In genomic region chr11:118512257-118512910, GRCm38 (mm10) we compare ENCODE assay signal across 8 mouse cellular contexts. TPM values are rescaled to one million over a fixed set of nuclear protein-coding genes. Genes with fewer than 3 reads are reported as not detected.
DNase-seq lines count a peak whose midpoint lies in the region; ATAC-seq and TF ChIP-seq lines count a peak whose summit lies in the region.

No protein-coding gene starts in this region.

- no peaks in the 10 kb centered on the region for H3K79me2 ChIP-seq in CH12.LX (replicated peaks; ENCODE audit: control insufficient read depth, extremely low read depth, insufficient read depth, poor library complexity, severe bottlenecking)

- no peak for TF ChIP-seq POLR2A in CH12.LX (IDR thresholded peaks at IDR 0.05; ENCODE audit: low read depth, low read length)
- no peak for TF ChIP-seq POLR2A in limb, embryonic 14.5 days (IDR thresholded peaks at IDR 0.05; ENCODE audit: borderline replicate concordance, extremely low read depth, insufficient read depth, insufficient read length)

- in situ Hi-C loops in CH12.LX (cut with MboI; ENCODE audit: low pct_ligation_motif_present, low pct_unique_long_range_greater_than_20kb, low sequenced_read_pairs) = no loop called here

- no peak for DNase-seq in heart, adult 9 months (ENCODE audit: low spot score in 2 of 2)
- no peak for DNase-seq in CH12.LX (ENCODE audit: extremely low read depth)
- peak; percentile 15 for DNase-seq in limb, embryonic 14.5 days (ENCODE audit: low spot score)
- no peak for DNase-seq in frontal cortex, postnatal 14 days (ENCODE audit: low spot score in 2 of 2)
- DNase-seq in adrenal gland, adult 2 months = no peak
- no peak for DNase-seq in left cerebral cortex, postnatal 4 days

- peaks cover 61% of the 10 kb centered on the region for H3K27me3 ChIP-seq in heart, embryonic 15.5 days
- H3K27me3 ChIP-seq in CH12.LX (replicated peaks) = peaks cover 98% of the 10 kb centered on the region
- H3K27me3 ChIP-seq in forebrain, embryonic 16.5 days (replicated peaks; ENCODE audit: control insufficient read depth, insufficient read depth, low read length) = no peaks in the 10 kb centered on the region
- H3K27me3 ChIP-seq in limb, embryonic 14.5 days (ENCODE audit: control insufficient read depth, insufficient read depth, low read length) = no peaks in the 10 kb centered on the region

- dilution Hi-C loops in CH12.LX (cut with MboI; ENCODE audit: extremely low pct_ligation_motif_present, extremely low pct_unique_long_range_greater_than_20kb, low sequenced_read_pairs) = no loop called here

- TF ChIP-seq RAD21 in CH12.LX (IDR thresholded peaks at IDR 0.05; ENCODE audit: low read depth, low read length) = no peak

- 0 out of 2 replicates have a peak, but pooled peaks have one; percentile 15 for ATAC-seq in heart, embryonic 15.5 days (replicated peaks; ENCODE audit: insufficient number of reproducible peaks, insufficient read depth, low FRiP score, low read depth)
- peak; percentile 65 for ATAC-seq in forebrain, embryonic 16.5 days
- peak; percentile 76 for ATAC-seq in limb, embryonic 14.5 days (ENCODE audit: low FRiP score, low read depth)

- H3K27ac ChIP-seq in heart, embryonic 15.5 days = no peak overlapping the region
- no peak overlapping the region for H3K27ac ChIP-seq in CH12.LX (ENCODE audit: insufficient read depth, low read depth)
- H3K27ac ChIP-seq in forebrain, embryonic 16.5 days (ENCODE audit: low read length) = no peak overlapping the region; the same call in 1 of the 2 replicates
- no peak overlapping the region for H3K27ac ChIP-seq in limb, embryonic 14.5 days (replicated peaks; ENCODE audit: low read depth, low read length)

- no peak for TF ChIP-seq CTCF in CH12.LX (conservative IDR thresholded peaks at IDR 0.05 in 1 of 2, IDR thresholded peaks at IDR 0.05 in 1 of 2; ENCODE audit: low read depth in 2 of 2, low read length in 2 of 2)

- WGBS in heart, embryonic 15.5 days = 48% methylated on average over 15 of the region's 15 CpGs
- WGBS in forebrain, embryonic 16.5 days = 37% methylated on average over 14 of the region's 15 CpGs
- WGBS in limb, embryonic 14.5 days = 46% methylated on average over 14 of the region's 15 CpGs

- H3K36me3 ChIP-seq in heart, embryonic 15.5 days = no peaks in the 10 kb centered on the region
- no peaks in the 10 kb centered on the region for H3K36me3 ChIP-seq in CH12.LX (replicated peaks in 1 of 2; ENCODE audit: control insufficient read depth in 1 of 2, insufficient read depth in 1 of 2, low read length in 1 of 2)
- no peaks in the 10 kb centered on the region for H3K36me3 ChIP-seq in forebrain, embryonic 16.5 days (ENCODE audit: control insufficient read depth, insufficient read depth)
- H3K36me3 ChIP-seq in limb, embryonic 14.5 days (ENCODE audit: control insufficient read depth, insufficient read depth, low read length) = no peaks in the 10 kb centered on the region

- no peaks in the 10 kb centered on the region for H3K9me3 ChIP-seq in heart, embryonic 15.5 days (replicated peaks)
- no peaks in the 10 kb centered on the region for H3K9me3 ChIP-seq in CH12.LX (replicated peaks; ENCODE audit: low read length)
- H3K9me3 ChIP-seq in forebrain, embryonic 16.5 days (ENCODE audit: control insufficient read depth, low read length) = no peaks in the 10 kb centered on the region
- no peaks in the 10 kb centered on the region for H3K9me3 ChIP-seq in limb, embryonic 14.5 days (ENCODE audit: control insufficient read depth, low read length)

- intact Hi-C loops in left cerebral cortex, postnatal 4 days (cut with DNase I) = no loop called here

- H3K4me1 ChIP-seq in heart, embryonic 15.5 days (replicated peaks) = peaks cover 8% of the 10 kb centered on the region; the same call in 1 of the 2 replicates
- no peaks in the 10 kb centered on the region for H3K4me1 ChIP-seq in CH12.LX (ENCODE audit: control insufficient read depth in 1 of 2, insufficient read depth in 2 of 2)
- peaks cover 17% of the 10 kb centered on the region for H3K4me1 ChIP-seq in forebrain, embryonic 16.5 days (replicated peaks; ENCODE audit: control insufficient read depth, insufficient read depth, low read length)
- peaks cover 16% of the 10 kb centered on the region for H3K4me1 ChIP-seq in limb, embryonic 14.5 days (ENCODE audit: control insufficient read depth, insufficient read depth, low read length)

- no peak for TF ChIP-seq EP300 in CH12.LX (IDR thresholded peaks at IDR 0.05; ENCODE audit: low read length)

- no peak overlapping the region for H3K4me2 ChIP-seq in heart, embryonic 15.5 days
- H3K4me2 ChIP-seq in CH12.LX (ENCODE audit: insufficient read depth, low read depth, poor library complexity, severe bottlenecking) = no peak overlapping the region
- no peak overlapping the region for H3K4me2 ChIP-seq in forebrain, embryonic 16.5 days (ENCODE audit: low read length)
- no peak overlapping the region; the same call in 1 of the 2 replicates for H3K4me2 ChIP-seq in limb, embryonic 14.5 days (replicated peaks; ENCODE audit: low read depth, low read length, severe bottlenecking)

- H3K9ac ChIP-seq in heart, embryonic 15.5 days = no peak overlapping the region
- H3K9ac ChIP-seq in CH12.LX (ENCODE audit: insufficient read depth, low read depth) = no peak overlapping the region
- H3K9ac ChIP-seq in forebrain, embryonic 16.5 days (replicated peaks; ENCODE audit: low read depth, low read length) = no peak overlapping the region
- peak overlapping the region; percentile 25 for H3K9ac ChIP-seq in limb, embryonic 14.5 days (ENCODE audit: low read depth, low read length, severe bottlenecking)

- H3K4me3 ChIP-seq in heart, embryonic 15.5 days = no peak overlapping the region
- H3K4me3 ChIP-seq in CH12.LX (replicated peaks in 1 of 3; ENCODE audit: low read depth in 2 of 3, low read length in 2 of 3, poor library complexity in 1 of 3) = no peak overlapping the region
- H3K4me3 ChIP-seq in forebrain, embryonic 16.5 days (replicated peaks; ENCODE audit: low read length) = no peak overlapping the region
- H3K4me3 ChIP-seq in limb, embryonic 14.5 days (replicated peaks; ENCODE audit: low read length) = no peak overlapping the region

TF ChIP-seq in CH12.LX, 34 proteins besides CTCF, POLR2A, EP300 and RAD21:
- TF ChIP-seq BHLHE40 (IDR thresholded peaks at IDR 0.05; ENCODE audit: low read depth, low read length) (no peak), MAFK (IDR thresholded peaks at IDR 0.05; ENCODE audit: insufficient replicate concordance, low read length) (peak; percentile 77; the same call in 1 of the 2 replicates)
TF ChIP-seq in CH12.LX: peak in this region for 1.

RNA-seq across cellular contexts. Expression of gene Engase, which starts 35.8 kb away (rescaled TPM):
- 4.1 and 5.0 TPM in 2 replicates for polyA plus RNA-seq in heart, embryonic 15.5 days (2015; fragmentation: Nextera tagmentation; extraction: Ambion mirVana)
- total RNA-seq in CH12.LX (2012; rRNA removed) (12.1 and 13.6 TPM in 2 replicates), CH12.LX (2014; rRNA removed) (6.0 and 7.0 TPM in 2 replicates)
- 6.2 and 9.7 TPM in 2 replicates for polyA plus RNA-seq in CH12.LX (2012; ENCODE audit: insufficient read length, low read depth)
- 6.7 and 7.1 TPM in 2 replicates for polyA plus RNA-seq in forebrain, embryonic 16.5 days (2015; fragmentation: Nextera tagmentation; extraction: Ambion mirVana)
- polyA plus RNA-seq in limb, embryonic 14.5 days (2012; rRNA removed) = 7.9 and 9.6 TPM in 2 replicates
- 4.5 and 7.9 TPM in 2 replicates for polyA plus RNA-seq in limb, embryonic 14.5 days (2014; fragmentation: Nextera tagmentation; extraction: Ambion mirVana)
- 10 to 100 TPM; 10.1 to 17.1 TPM for total RNA-seq in adrenal gland, adult 2 months (2021)
- polyA plus RNA-seq in adrenal gland, adult 2 months (2012; rRNA removed) = 26.4 and 40.6 TPM in 2 replicates
- total RNA-seq in left cerebral cortex, postnatal 4 days (2021) = 10 to 100 TPM in 1 of 2 experiments, 1 to 10 TPM in 1; 8.3 to 11.5 TPM

Comparison
In these comparisons a context has a peak if more than half of its experiments do, and no peak if none do; other contexts are left out.
1. ATAC-seq: peak in every context shown above with its lines; median percentile 76 in limb, embryonic 14.5 days; 65 in forebrain, embryonic 16.5 days; 15 in heart, embryonic 15.5 days.